Mouse (Mus musculus) ES-E14 (cell line): ENCODE data around the gene Gcdh. TPM values are rescaled to one million over a fixed set of nuclear protein-coding genes. Genes with fewer than 3 reads are reported as not detected.
A peak's percentile ranks its signal among the peaks of the same experiment; 100 is the strongest.

Experiments
- DNase-seq: peaks from one replicate; pipeline ENCODE4 v3.0.0-alpha.2; 2013; ENCODE audit warnings: low read depth, low spot score
- H3K27ac ChIP-seq: 2 replicates; pipeline ENCODE4 v1.5.1; 2012; ENCODE audit warnings: low read depth, mild to moderate bottlenecking, low read length, moderate library complexity, mixed read lengths; ENCODE audit not compliant: poor library complexity, insufficient read depth, severe bottlenecking
- H3K36me3 ChIP-seq: 2 replicates; pipeline ENCODE4 v1.6.1; 2012; ENCODE audit warnings: mild to moderate bottlenecking, low read length, moderate library complexity, mixed read lengths; ENCODE audit not compliant: control insufficient read depth, poor library complexity, insufficient read depth, severe bottlenecking
- H3K4me1 ChIP-seq, 2 experiments: fragments of 150-350 bp in 1 of 2; sonication (generic) in 1 of 2; 2 replicates each; pipeline ENCODE4 v1.6.1; 2012; ENCODE audit warnings: low read length in 2 of 2, mild to moderate bottlenecking in 1 of 2, mixed read lengths in 1 of 2; ENCODE audit not compliant: control insufficient read depth in 2 of 2, insufficient read depth in 2 of 2, poor library complexity in 1 of 2
- H3K4me3 ChIP-seq, 2 experiments: fragments of 150-350 bp in 1 of 2; sonication (generic) in 1 of 2; 2 replicates each; pipeline ENCODE4 v1.5.1; 2012; ENCODE audit warnings: low read length in 2 of 2, low read depth in 1 of 2, mild to moderate bottlenecking in 1 of 2, mixed read lengths in 1 of 2; ENCODE audit not compliant: insufficient read depth in 1 of 2, poor library complexity in 1 of 2, severe bottlenecking in 1 of 2
- H3K9ac ChIP-seq: 2 replicates; pipeline ENCODE4 v1.6.1; 2012; ENCODE audit warnings: low read depth, mild to moderate bottlenecking, low read length, mixed read lengths; ENCODE audit not compliant: poor library complexity, insufficient read depth, severe bottlenecking
- H3K9me3 ChIP-seq: fragments of 150-350 bp; sonication (generic); 2 replicates; pipeline ENCODE4 v1.6.1; 2012; ENCODE audit warnings: low read depth, mild to moderate bottlenecking, low read length; ENCODE audit not compliant: control insufficient read depth, insufficient read depth
- CHD2 ChIP-seq: IDR thresholded peaks from 2 replicates; pipeline ENCODE4 v1.6.1; 2014; ENCODE audit warnings: mild to moderate bottlenecking, low read depth, low read length, inconsistent platforms
- HCFC1 ChIP-seq: IDR thresholded peaks from 2 replicates; pipeline ENCODE4 v1.6.1; 2012; ENCODE audit warnings: low read length, inconsistent platforms, borderline replicate concordance; ENCODE audit not compliant: insufficient read depth
- MAFK ChIP-seq: IDR thresholded peaks from 2 replicates; pipeline ENCODE4 v1.6.1; 2014; ENCODE audit warnings: mild to moderate bottlenecking, low read depth, low read length, inconsistent platforms; ENCODE audit not compliant: insufficient read depth
- ZC3H11A ChIP-seq: IDR thresholded peaks from 2 replicates; pipeline ENCODE4 v1.6.1; 2012; ENCODE audit warnings: low read depth, mild to moderate bottlenecking, inconsistent platforms, low read length, borderline replicate concordance
- ZNF384 ChIP-seq: IDR thresholded peaks from 2 replicates; pipeline ENCODE4 v1.6.1; 2012; ENCODE audit warnings: low read depth, low read length, inconsistent platforms
- in situ Hi-C, 2 experiments: fragments of 600-800 bp; cut with MboI; formaldehyde crosslinking; loops; one replicate each; pipeline ENCODE4 v1.15.1; 2025; ENCODE audit warnings: low sequenced_read_pairs in 2 of 2, inconsistent platforms in 1 of 2; ENCODE audit not compliant: unreplicated experiment in 2 of 2
- total RNA-seq: library from RNA; depleted of rRNA; stranded (reverse); fragments of 300-350 nt; gene quantifications from 2 replicates; pipeline ENCODE4 v1.2.3, GENCODE M21; 2012

Gene Gcdh
- total RNA-seq, 1 experiment: 36.3 TPM

GRCm38 (mm10) chr8:84840248-84840999, 53.3 kb downstream of the Gcdh start, which contains the start of gene Rad23a:
Rad23a (minus strand) TSS chr8:84840665.
- Histone ChIP-seq H3K4me1 (peaks cover 0 to 19% of the 10 kb centered on the region in 2 experiments; a peak in 3 of 4 replicates), H3K27ac (peak within 1 kb of the TSS; percentile 86), H3K4me3 (peak within 1 kb of the TSS; percentile 70 to 97), H3K9me3 (no peaks in the 10 kb centered on the region), H3K9ac (peak within 1 kb of the TSS; percentile 95), H3K36me3 (peaks cover 58% of the 10 kb centered on the region)
- peak; percentile 92 for DNase-seq
- TF ChIP-seq CHD2 (peak; percentile 64), HCFC1 (peak; percentile 84), ZC3H11A (no peak)
- in situ Hi-C loops: no loop called here

GRCm38 (mm10) chr8:84839875-84840247, 53.9 kb downstream of the Gcdh start:
- Histone ChIP-seq H3K36me3 (peaks cover 61% of the 10 kb centered on the region), H3K9ac (peak overlapping the region; percentile 95), H3K4me1 (peaks cover 0 to 18% of the 10 kb centered on the region in 2 experiments; a peak in 2 of 4 replicates), H3K4me3 (peak overlapping the region; percentile 70 to 97), H3K9me3 (no peaks in the 10 kb centered on the region), H3K27ac (peak overlapping the region; percentile 86)
- TF ChIP-seq MAFK (peak; percentile 95), CHD2 (no peak)
- in situ Hi-C loops: no loop called here
- DNase-seq: no peak

GRCm38 (mm10) chr8:84839411-84839810, 54.3 kb downstream of the Gcdh start:
- no peak overlapping the region; the same call in 1 of the 2 replicates for H3K9ac ChIP-seq
- H3K36me3 ChIP-seq: peaks cover 61% of the 10 kb centered on the region
- in situ Hi-C loops: no loop called here
- no peak for TF ChIP-seq CHD2
- no peak for TF ChIP-seq ZNF384
- no peak for TF ChIP-seq HCFC1
- no peak for TF ChIP-seq ZC3H11A
- TF ChIP-seq MAFK: no peak
- DNase-seq: no peak
- peak overlapping the region; percentile 70 to 97 for H3K4me3 ChIP-seq
- H3K9me3 ChIP-seq: no peaks in the 10 kb centered on the region
- H3K4me1 ChIP-seq: peaks cover 0 to 16% of the 10 kb centered on the region in 2 experiments; a peak in 2 of 4 replicates
- H3K27ac ChIP-seq: no peak overlapping the region

GRCm38 (mm10) chr8:84838513-84838912, 55.2 kb downstream of the Gcdh start:
- no peak for DNase-seq
- no peaks in the 10 kb centered on the region for H3K9me3 ChIP-seq
- peaks cover 0 to 15% of the 10 kb centered on the region in 2 experiments; a peak in 2 of 4 replicates for H3K4me1 ChIP-seq
- H3K9ac ChIP-seq: no peak overlapping the region
- no peak overlapping the region for H3K27ac ChIP-seq
- H3K4me3 ChIP-seq: no peak overlapping the region
- H3K36me3 ChIP-seq: peaks cover 60% of the 10 kb centered on the region
- in situ Hi-C loops: no loop called here
- TF ChIP-seq ZC3H11A (no peak), MAFK (no peak), HCFC1 (no peak), ZNF384 (no peak), CHD2 (no peak)
